Mouse (Mus musculus) CH12.LX (cell line): ENCODE results near the gene Mia2.

ENCODE experiments used
- CHD1 ChIP-seq: IDR thresholded peaks from 2 replicates; pipeline ENCODE4 v1.6.1; 2012; ENCODE audit warnings: low read depth, low read length, improper control_type of control experiment, inconsistent platforms
- CHD2 ChIP-seq: IDR thresholded peaks from 2 replicates; pipeline ENCODE4 v1.6.1; 2011; ENCODE audit warnings: low read length, improper control_type of control experiment
- CTCF ChIP-seq, 2 experiments: IDR thresholded peaks in 1 of 2; conservative IDR thresholded peaks in 1 of 2; 2 replicates each; pipeline ENCODE4 v1.5.1; 2011 to 2012; ENCODE audit warnings: low read depth in 2 of 2, low read length in 2 of 2, improper control_type of control experiment in 1 of 2, inconsistent platforms in 1 of 2, mild to moderate bottlenecking in 1 of 2, moderate library complexity in 1 of 2
- EP300 ChIP-seq: IDR thresholded peaks from 2 replicates; pipeline ENCODE4 v1.6.1; 2011; ENCODE audit warnings: low read length, improper control_type of control experiment
- IRF4 ChIP-seq: IDR thresholded peaks from 2 replicates; pipeline ENCODE4 v1.6.1; 2014; ENCODE audit warnings: low read depth, mild to moderate bottlenecking, inconsistent platforms, low read length, improper control_type of control experiment
- MAX ChIP-seq: IDR thresholded peaks from 2 replicates; pipeline ENCODE4 v1.6.1; 2011; ENCODE audit warnings: low read length, improper control_type of control experiment
- MYC ChIP-seq: IDR thresholded peaks from 2 replicates; pipeline ENCODE4 v1.6.1; 2011; ENCODE audit warnings: low read depth, mild to moderate bottlenecking, improper control_type of control experiment, low read length
- NRF1 ChIP-seq: IDR thresholded peaks from 2 replicates; pipeline ENCODE4 v1.6.1; 2014; ENCODE audit warnings: low read depth, mild to moderate bottlenecking, inconsistent platforms, low read length, improper control_type of control experiment, moderate library complexity
- POLR2A ChIP-seq: IDR thresholded peaks from 2 replicates; pipeline ENCODE4 v1.6.1; 2011; ENCODE audit warnings: low read depth, mild to moderate bottlenecking, improper control_type of control experiment, low read length
- RCOR1 ChIP-seq: conservative IDR thresholded peaks from 2 replicates; pipeline ENCODE4 v1.6.1; 2012; ENCODE audit warnings: low read depth, mild to moderate bottlenecking, inconsistent platforms, low read length, improper control_type of control experiment
- SIN3A ChIP-seq: IDR thresholded peaks from 2 replicates; pipeline ENCODE4 v1.6.1; 2012; ENCODE audit warnings: low read length, improper control_type of control experiment, inconsistent platforms
- UBTF ChIP-seq: IDR thresholded peaks from 2 replicates; pipeline ENCODE4 v1.6.1; 2012; ENCODE audit warnings: low read depth, mild to moderate bottlenecking, inconsistent platforms, low read length, improper control_type of control experiment, moderate library complexity
- ZC3H11A ChIP-seq: IDR thresholded peaks from 2 replicates; pipeline ENCODE4 v1.6.1; 2012; ENCODE audit warnings: low read depth, mild to moderate bottlenecking, inconsistent platforms, low read length, improper control_type of control experiment
- ZKSCAN1 ChIP-seq: IDR thresholded peaks from 2 replicates; pipeline ENCODE4 v1.6.1; 2012; ENCODE audit warnings: low read depth, inconsistent platforms, low read length, improper control_type of control experiment, borderline replicate concordance

DNA sequence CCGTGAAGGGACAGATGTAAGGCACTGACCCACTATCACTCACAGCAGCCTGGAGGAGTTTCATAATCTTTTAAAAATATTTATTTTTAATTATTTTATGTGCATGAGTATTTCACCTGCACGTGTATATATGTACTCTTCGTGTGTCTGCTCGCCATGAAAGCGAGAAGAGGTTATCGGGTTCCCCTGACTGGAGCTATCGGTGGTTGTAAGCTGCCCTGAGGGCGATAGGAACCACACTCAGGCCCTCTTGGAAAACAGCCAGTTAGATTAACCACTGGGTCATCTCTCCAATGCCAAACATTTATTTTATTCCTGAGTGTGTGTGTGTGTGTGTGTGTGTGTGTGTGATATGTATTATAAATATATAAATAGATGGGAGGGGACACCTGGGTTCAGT is 30.8 kb upstream of the Mia2 start:
- no peak for TF ChIP-seq POLR2A
- no peak for TF ChIP-seq CTCF (conservative IDR thresholded peaks at IDR 0.05 in 1 of 2, IDR thresholded peaks at IDR 0.05 in 1 of 2; ENCODE audit: low read depth in 2 of 2, low read length in 2 of 2)
- no peak for TF ChIP-seq MYC
- no peak for TF ChIP-seq EP300
- no peak for TF ChIP-seq CHD2
- TF ChIP-seq RCOR1, result no peak
- TF ChIP-seq IRF4, result no peak
- TF ChIP-seq SIN3A, result no peak
- TF ChIP-seq CHD1, result no peak
- no peak for TF ChIP-seq NRF1
- no peak for TF ChIP-seq MAX
- no peak for TF ChIP-seq ZC3H11A
- TF ChIP-seq UBTF, result no peak
- TF ChIP-seq ZKSCAN1, result no peak
